Mouse (Mus musculus): ENCODE measurements around the gene Clec12b.
"Not testable (repeated sequence)": the region's sequence is repeated elsewhere in the genome, so short reads cannot be mapped to it uniquely, and the experiment has no call there.

Gene Clec12b

DNA sequence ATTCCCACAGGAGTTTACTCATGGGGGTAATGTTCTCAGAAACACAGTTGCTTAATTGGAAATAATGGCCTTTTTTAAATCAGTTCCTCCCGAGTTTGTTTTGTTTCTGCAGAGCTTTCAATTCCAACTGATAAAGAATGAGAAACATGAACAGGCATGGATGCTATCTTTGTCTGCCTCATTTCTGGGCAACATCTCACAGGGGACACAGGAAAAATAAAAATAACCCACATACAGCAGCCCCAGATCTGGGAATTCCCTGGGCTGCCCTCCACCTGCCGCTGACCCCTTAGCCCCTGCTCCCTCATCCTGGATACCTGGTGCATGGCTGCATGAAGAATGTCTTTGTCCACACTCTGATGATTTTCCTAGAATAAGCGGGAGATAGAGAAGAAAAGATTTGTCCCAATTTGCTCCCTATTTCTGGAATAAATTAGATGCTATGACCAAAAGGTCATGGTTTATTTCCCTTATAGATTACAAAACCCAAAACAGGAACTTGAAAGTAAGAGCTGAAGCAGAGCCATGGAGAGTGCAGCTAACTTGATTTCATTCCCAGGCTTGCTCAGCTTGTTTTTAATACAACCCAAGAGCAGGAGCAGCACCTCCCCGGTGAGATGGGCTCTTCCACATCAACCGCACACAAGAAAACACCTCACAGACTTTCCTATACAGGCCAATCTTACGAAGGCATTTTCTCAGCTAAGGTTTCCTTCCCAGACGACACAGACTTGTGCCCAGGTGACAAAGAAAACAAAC lies 16.1 kb downstream of the Clec12b start:
- no peak for DNase-seq (ENCODE audit: low read depth, low spot score)

DNA sequence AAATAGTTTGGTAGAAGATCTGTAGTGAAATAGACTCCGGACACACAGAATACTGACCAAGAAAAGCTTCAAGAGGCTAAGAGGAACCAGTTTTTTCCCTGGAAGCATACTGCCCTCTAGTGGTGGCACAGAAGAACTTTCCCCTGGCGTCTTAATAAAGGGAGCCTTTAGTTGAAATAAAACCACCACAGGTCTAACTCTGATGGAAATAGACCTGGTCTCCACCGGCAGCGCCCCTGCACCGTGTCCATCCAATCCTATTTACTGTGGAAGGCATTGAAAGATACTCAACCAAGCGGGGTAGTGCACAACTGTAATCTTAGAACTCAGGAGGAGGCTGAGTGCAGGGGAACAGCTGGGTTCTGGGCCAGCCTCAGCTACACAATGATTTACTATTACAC lies 19.7 kb downstream of the Clec12b start:
- DNase-seq (ENCODE audit: low read depth, low spot score): peak; percentile 81

- no peak for DNase-seq (ENCODE audit: low read depth, low spot score)
Observed at GRCm38 (mm10) chr6:129363942-129364341, 21.7 kb downstream of the Clec12b start.

GRCm38 (mm10) chr6:129359515-129359914 lies 26.2 kb downstream of the Clec12b start:
- no peak for DNase-seq (ENCODE audit: low read depth, low spot score)

GRCm38 (mm10) chr6:129356430-129356829 lies 29.2 kb downstream of the Clec12b start:
- DNase-seq (ENCODE audit: low read depth, low spot score): no peak

DNA sequence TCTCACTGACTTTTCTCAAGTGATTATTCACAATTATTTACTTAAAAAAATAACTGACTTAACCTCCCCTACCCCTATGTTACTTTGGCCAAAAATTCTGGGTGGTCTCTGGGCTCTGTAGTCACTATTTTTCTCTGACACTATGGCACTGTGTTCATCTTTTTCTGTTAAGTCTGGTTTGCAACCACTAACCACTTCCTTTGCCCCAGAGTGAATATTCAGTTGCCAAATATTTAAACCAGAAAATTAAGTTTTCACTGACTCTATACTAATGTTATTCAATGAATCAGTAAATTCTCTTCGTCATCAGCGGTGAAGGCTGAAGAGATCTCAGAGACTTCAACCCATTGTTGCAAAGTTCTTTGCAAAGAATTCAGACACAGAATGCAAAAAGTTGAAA lies 29.9 kb downstream of the Clec12b start:
- DNase-seq (ENCODE audit: low read depth, low spot score): no peak

- DNase-seq (ENCODE audit: low read depth, low spot score): no peak
Observed at GRCm38 (mm10) chr6:129351091-129351490, 34.6 kb downstream of the Clec12b start.

DNA sequence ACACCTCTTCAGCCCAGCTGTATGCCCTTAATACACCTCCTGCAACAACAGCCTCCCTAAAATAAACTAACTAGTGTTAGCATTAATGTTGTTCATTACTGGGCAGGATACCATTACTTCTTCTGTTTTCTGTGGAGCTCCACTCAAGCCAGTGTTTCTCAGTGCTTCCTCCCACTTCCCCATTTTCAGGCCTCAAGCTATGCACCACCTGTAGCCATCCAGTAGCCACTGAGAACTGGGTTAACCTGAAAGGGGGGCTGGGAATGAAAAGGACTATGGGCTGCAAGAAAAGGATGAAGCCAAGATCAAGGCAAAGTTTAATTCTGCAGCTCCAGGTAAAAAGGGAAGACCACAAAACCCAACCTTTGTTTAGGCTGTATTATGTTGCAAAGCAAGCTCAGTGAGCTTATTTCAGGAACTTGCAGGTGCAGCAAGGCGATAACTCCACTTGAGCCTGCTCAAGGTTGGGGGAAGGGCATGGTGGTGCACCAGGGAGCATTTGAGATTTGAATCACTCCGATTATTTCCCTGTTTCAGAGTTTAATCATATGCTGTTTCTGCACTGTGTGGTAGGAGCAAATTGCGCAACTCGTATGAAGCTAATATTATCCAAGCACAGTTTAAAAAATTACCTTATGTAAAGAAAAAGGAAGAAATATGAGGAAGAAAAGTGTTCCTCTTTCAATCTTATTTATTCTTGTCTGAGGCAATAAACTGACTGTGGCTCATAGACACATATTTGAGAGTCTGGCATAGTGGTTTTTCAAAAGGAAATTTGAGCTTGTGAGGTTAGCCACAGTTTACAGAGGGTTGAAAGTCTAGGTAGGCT lies 35.9 kb downstream of the Clec12b start:
- no peak for DNase-seq (ENCODE audit: low read depth, low spot score)

- DNase-seq (ENCODE audit: low read depth, low spot score): no peak
Observed at GRCm38 (mm10) chr6:129344408-129344807, 41.3 kb downstream of the Clec12b start.

GRCm38 (mm10) chr6:129342391-129342790 lies 43.3 kb downstream of the Clec12b start, which contains the start of gene Clec12a:
Gene Clec12a, plus strand, starts transcription at chr6:129342691.
- DNase-seq (ENCODE audit: low read depth, low spot score): not testable (repeated sequence)

GRCm38 (mm10) chr6:129337751-129338150 lies 47.9 kb downstream of the Clec12b start:
- DNase-seq (ENCODE audit: low read depth, low spot score): no peak

GRCm38 (mm10) chr6:129333674-129334078 lies 52.0 kb downstream of the Clec12b start:
- DNase-seq (ENCODE audit: low read depth, low spot score): peak; percentile 58

DNA sequence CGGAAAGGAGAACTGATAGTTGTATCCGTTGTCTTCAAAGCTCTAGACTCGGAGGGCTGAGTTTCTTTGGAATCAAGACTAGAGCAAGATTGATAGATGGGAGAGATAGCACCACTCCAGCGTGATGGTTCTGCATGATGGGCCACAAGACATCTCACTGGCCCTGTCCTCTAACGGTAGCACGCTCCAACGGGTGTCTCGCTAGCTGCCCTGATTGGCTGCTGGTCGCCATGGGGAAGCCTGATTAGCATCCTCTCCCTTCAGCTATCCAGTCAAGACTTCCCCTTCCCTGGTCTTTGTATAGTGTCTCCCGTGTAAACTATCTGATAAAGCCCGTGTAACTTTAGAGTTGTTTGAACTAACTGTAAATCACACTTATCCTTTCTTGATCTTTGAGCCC lies 54.1 kb downstream of the Clec12b start, which contains the start of gene 4922502D21Rik:
Gene 4922502D21Rik (minus strand): TSS at position 187 of the 400 bp plus-strand sequence.
- no peak for DNase-seq (ENCODE audit: low read depth, low spot score)

- no peak for DNase-seq (ENCODE audit: low read depth, low spot score)
Observed at GRCm38 (mm10) chr6:129326568-129327150, 59.0 kb downstream of the Clec12b start.

DNA sequence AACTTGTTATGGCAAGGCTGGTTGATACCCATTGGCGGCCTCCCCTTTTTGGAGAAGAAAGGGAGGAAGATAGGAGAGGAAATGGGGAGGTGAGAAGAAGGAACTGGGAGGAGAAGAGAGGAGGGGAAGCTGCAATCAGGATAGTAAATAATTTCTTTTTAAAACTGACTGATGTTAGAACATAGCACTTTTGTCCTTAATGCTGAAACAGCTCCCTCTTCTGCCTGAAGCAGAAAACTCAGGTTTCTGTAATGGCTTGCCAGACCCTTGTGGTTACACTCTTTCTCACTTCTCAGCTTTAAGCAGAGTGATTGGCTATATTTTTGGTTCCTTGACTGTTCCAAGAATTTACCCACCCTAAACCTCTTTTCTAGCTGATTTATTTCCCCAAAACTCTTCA lies 59.7 kb downstream of the Clec12b start:
- no peak for DNase-seq (ENCODE audit: low read depth, low spot score)

All from 3T3-L1 (cell line).